Mouse (Mus musculus): Measurements from ENCODE around the gene Cth.

GRCm38 (mm10) chr3:157877847-157878246 lies 47.0 kb downstream of the Cth start:
- TF ChIP-seq POLR2A (IDR thresholded peaks at IDR 0.05; ENCODE audit: extremely low read depth, insufficient read depth, low read length) (no peak), CTCF (IDR thresholded peaks at IDR 0.05; ENCODE audit: low read depth, low read length) (no peak)

All from liver, adult 2 months (tissue).